Mouse (Mus musculus): ENCODE measurements around the gene C130026I21Rik.
"Not testable (repeated sequence)": the region's sequence is repeated elsewhere in the genome, so short reads cannot be mapped to it uniquely, and the experiment has no call there.

Gene C130026I21Rik

DNA sequence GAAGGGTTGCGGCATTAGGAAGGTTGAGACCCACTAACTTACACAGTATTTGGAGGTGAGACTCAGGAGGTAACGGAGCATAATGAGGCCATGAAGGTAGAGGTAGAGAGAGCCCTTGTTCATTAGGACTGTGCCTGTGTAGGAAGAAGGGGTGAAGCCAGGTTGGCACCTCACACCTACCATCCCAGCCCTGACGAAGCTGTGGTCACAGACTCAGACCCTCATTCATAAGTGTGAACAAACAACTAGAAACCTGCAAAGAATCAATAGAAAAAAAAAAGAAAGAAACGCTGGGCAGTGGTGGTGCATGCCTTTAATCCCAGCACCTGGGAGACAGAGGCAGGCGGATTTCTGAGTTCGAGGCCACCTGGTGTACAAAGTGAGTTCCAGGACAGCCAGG, 152.0 kb downstream of the C130026I21Rik start:
- DNase-seq: not testable (repeated sequence)

DNA sequence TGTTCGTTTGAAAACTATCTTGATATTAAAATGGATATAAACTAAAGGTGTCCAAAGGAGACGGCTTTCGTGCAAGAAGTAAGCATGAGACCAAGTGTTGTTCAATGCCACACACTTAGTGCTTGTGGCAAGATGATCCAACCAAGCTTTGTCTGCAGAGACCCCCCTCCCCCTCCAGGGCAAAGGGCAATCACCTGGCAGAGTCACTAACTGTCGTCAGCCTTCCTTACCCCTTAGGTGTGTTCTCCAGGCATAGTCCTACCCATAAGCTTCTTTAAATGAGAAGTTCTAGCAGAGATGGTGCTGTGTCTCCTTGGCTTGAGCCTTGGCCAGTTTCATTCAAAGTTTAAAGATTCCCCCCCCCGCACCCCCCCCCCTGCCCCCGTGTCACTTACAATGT, 152.8 kb downstream of the C130026I21Rik start:
- DNase-seq: not testable (repeated sequence)

DNA sequence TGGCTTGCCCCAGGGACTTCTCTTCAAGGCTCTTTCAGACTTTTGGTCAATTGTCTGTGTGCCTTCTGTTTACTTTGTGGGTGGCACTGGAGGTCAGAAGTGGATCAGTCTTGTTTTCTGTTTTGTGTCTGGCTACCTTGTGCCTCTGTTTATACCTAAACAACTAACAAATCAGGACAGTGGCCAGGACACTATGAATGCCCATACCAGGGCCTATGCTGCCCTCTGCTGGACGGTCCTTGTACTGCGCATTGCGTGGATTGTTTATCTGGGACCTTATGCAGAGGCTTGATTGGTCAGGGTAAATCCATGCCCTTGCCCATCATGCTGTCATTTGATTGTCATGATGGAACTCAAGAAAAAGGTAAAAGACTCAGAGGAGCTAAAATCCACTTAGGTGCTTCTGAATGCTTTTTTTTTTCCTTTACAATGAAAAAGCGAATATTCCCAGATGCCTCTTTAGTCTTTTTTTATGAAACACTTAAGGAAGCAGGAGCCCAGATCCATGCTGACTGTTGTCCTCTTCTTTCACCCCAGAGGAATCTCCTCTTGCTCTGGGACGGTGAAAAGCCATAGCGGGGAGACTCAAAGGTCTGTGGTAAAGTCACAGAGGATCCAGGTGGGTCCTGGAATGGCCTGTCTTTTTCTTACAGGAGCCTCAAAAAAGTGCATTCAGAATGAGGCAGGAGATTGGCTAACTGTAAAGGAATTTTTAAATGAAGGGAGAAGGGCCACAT, 155.5 kb downstream of the C130026I21Rik start:
- DNase-seq: not testable (repeated sequence)

DNA sequence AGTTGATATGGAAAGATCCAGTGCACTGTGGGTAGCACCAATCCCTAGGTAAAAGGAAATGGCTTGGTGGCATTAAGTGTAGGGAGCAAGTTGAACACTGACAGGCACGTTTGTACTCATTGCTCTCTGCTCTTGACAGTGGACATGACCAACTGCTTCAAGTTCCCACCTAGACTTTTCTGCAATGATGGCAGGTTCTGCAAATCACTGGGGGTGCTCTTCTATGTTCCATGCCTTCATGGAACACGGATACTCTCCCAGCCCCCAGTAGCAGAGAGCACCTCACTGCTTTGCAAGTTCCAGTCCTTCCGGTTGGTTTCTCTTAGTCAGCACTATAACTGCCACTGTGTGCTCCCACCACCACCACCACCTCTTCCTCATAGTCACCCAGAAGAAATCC, 156.3 kb downstream of the C130026I21Rik start:
- not testable (repeated sequence) for DNase-seq

DNA sequence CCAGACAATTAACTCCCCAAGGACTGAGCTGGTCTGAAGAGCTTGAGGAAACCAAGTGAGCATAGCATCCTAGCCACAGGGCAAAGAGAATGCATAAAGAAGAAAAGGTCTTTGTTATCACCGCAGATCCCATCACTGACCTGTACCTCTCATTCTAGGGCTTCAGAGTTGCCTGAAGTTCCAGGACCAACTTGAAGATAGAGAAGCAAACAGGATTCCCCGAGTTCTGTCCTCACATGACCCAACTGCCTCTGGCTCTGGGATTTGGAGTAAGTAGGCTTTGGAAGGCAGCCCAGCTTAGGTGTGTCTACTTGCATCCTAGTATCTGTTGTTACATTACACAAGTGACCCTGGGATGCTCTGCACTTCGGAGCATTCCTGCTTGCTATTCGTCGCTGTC, 157.5 kb downstream of the C130026I21Rik start:
- DNase-seq: not testable (repeated sequence)

DNA sequence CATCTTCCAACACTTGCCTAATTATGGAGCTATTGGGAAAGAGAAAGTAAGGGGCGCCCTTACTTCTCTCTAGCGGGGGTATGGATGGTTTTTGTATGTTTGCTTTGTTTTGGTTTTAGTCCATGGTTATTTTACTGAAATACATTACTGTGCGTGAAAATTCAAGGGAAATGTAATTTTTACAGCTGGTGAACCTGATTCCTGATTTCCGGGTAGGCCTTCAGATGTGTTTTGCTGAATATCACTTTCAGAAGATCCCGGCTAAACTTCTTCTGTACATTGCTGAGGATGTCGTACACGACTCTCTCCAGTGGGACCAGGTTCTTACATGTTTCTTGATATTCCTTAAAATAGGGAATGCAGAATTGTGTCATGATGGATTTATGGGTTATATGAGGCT, 158.1 kb downstream of the C130026I21Rik start:
- not testable (repeated sequence) for DNase-seq

DNA sequence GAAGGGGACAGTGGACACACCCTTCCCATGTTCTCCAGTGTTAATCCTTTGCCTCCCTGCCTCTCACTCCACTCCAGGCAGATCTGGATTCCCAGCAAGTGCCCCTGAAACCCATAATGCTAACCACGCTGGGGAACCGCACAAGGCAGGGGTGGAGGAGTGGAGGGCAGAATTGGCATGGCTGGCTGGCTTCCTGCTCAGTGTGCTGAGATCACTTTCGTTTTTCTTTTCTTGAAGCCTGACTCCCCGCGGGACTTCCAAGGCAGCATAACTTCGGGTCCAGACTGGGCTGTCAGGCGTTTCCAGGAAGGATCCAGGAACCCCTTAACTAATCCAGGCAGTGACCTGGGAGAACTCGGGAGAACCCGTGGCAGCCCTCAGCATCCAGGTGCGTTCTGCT, 158.8 kb downstream of the C130026I21Rik start:
- not testable (repeated sequence) for DNase-seq

DNA sequence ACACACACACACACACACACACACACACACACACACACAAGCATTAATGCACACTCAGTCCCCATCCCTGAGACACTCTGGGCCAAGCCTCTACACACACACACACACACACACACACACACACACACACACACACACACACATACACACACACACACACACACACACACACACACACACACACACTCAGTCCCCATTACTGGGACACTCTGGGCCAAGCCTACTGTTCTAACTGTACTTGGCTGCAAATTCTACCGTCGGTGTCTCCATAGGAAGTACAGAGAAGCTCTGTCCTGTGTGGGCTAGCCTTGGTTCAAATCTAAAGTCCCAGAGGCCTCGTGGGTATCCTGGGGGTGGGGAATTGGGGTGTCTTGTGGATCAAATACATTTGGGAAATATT, 159.5 kb downstream of the C130026I21Rik start:
- not testable (repeated sequence) for DNase-seq

DNA sequence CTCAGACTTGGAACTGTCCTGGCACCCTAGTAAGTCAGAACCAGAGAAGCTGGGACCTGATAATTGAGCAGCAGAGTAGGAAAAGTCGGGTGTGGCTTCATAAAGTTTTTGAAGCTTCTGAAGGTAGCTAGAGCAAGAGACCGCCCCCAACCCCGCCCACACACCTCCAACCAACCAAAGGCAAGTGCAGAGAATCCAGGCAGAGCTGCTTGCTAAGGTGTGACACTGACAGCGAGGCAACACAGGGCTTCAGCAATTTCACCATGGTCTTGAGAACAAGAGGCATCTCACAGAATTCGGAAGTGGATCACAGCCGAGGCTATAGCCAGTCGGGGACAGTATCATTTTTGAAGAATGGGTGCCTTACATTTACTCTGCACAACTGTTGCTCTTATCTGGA, 160.6 kb downstream of the C130026I21Rik start, which contains the start of gene A530032D15Rik:
Gene A530032D15Rik, minus strand, starts transcription at position 101 of the 400 bp plus-strand sequence.
- not testable (repeated sequence) for DNase-seq

DNA sequence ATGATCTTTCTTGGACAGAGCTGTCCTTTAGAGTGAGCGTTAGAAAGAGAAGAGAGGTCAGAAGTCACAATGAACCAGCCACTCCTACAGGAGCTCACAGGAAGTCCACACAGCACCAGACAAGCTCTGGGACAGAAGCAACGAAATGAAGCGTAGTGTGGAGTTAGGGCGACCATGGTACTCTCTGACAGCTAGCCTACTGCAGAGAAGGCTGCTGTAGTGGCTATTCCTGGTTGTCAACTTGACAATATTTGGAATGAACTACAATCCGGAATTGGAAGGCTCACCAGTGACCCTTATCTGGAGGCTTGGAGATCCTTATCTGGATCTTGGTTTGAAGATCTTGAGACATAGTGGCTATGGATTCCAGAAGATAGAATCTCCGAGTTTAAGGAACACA, 164.4 kb downstream of the C130026I21Rik start:
- DNase-seq: not testable (repeated sequence)

DNA sequence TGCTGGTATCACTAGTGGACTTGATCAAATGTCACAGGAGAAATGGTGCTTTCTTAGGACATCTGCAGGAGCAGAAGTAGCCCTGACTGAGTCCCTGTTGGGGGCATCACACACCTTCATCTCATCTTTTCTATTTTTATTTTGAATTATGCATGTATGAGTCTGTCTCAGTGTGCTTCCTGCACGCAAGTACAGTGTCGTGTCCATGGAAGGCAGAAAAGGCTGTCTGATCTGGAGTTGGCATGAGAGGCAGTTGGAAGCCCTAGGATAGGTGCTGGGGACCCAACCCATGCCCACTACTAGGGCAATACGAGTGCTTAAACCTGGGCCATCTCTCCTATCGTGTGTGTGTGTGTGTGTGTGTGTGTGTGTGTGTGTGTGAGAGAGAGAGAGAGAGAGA, 165.0 kb downstream of the C130026I21Rik start:
- DNase-seq: not testable (repeated sequence)

DNA sequence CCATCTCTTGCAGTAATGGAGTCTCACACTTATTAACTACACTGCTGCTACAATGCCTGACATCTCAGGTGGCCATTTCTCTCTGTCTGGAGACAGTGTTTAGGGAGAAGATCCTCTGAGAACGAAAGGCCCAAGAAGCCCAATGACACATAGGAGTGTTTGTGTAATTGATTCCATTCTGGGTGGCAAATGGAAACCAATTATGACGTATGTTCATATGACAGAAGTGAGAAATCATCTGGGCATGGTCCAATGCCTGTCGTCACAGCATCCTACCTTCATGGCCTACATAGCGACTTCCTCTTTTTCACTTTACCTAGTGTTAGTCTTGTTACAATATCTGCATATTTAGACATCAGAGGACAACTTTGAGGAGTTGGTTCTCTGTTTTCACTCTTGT, 168.6 kb downstream of the C130026I21Rik start:
- DNase-seq: not testable (repeated sequence)

DNA sequence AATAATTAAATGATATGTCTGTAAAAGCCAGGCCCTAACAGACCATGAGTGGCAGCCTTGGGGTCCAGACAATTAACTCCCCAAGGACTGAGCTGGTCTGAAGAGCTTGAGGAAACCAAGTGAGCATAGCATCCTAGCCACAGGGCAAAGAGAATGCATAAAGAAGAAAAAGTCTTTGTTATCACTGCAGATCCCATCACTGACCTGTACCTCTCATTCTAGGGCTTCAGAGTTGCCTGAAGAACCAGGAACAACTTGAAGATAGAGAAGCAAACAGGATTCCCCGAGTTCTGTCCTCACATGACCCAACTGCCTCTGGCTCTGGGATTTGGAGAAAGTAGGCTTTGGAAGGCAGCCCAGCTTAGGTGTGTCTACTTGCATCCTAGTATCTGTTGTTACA, 170.5 kb downstream of the C130026I21Rik start, which contains the start of gene Gm10553:
Gene Gm10553, plus strand, starts transcription at position 301 of the 400 bp plus-strand sequence.
- DNase-seq: not testable (repeated sequence)

DNA sequence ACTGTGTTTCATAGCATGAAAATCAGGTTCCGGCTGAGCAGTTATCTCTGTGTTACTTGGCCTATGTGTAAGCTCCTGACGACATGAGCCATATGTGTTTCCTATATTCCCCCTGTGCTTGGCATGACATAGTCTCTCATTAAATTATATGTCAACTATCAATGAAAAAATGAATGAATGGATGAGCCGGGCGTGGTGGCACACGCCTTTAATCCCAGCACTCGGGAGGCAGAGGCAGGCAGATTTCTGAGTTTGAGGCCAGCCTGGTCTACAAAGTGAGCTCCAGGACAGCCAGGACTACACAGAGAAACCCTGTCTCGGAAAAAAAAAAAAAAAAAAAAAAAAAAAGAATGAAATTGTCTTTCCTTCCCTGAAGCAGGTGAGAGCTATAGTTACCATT, 171.3 kb downstream of the C130026I21Rik start:
- not testable (repeated sequence) for DNase-seq

DNA sequence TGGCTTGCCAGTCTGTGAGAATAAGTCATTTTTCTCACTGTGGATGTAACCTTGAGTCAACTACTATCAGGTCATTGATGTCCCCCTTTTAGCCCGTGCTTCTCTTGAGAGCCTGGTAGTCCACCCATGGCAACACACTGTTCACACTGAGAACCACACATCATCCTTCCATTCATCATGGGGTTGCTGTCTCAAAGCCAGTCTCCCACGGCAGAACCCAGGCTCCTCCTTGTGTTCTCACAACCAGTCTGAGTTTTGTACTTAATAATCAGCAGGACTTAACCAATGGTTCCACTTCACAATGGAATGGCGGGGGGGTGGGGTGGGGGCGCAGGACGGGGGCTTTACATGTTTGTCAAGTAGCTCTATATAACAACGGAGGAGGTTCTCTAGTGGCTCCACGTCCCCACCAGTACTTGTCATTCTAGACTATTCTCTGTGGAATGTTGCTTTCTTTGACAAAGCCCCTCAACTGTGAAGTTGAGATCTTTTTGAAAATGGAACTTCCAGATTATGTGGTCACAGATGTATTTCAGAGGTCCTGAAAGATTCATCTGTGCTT, 177.3 kb downstream of the C130026I21Rik start:
- DNase-seq: not testable (repeated sequence)

DNA sequence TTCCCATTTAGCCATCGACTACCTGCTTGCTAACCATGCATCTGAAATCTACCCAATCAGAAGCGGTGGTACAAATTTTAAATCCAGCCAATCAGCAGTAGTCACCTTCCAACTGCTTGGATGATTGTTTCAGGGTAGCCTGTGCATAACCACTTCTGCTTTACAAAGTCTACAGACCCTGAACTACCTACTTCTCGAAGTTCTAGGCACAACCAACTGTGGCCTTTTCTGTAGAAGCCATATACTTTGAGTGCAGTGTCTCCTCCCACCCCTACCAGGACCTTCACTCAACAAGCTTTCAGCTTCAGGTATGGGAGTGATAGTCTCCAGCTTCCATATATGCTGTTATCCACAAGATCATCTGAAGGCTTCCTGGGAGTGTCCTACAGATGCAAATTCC, 178.2 kb downstream of the C130026I21Rik start:
- not testable (repeated sequence) for DNase-seq

DNA sequence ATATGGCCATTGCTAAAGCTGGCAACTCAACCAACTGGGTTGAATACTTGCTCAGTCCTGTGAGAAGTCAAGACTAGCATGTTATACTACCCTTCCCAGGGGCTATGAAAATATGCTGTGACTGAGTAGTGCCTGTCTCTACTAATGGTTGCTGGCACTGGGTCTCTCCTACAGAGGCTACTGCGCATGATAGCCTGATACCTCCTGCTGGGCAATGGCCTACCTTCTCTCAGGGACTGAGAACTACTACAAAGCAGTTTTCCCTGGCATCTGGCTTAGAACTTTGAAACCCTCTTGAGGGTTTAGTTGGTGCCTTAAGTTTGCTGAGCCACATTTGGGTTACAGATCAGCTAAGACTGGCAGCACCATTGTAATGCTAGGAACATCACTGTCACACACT, 184.2 kb downstream of the C130026I21Rik start:
- not testable (repeated sequence) for DNase-seq

DNA sequence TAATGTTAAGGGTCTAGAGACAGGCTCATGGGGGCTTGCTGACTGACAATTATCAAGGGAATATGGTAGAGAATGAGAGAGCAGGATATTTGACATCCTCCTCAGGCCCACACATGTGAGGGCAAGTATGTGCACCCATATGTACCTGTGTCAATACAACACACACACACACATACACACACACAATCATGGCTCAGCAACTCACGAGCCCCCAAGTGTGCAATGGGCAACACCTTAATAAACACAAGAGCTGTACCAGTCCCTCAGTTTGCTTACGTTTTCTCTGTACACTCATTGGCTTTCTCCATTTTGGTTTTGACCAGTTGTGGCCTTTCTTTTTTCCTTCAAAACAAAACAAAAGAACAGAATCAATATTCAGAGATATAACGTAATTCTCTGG, 185.6 kb downstream of the C130026I21Rik start:
- DNase-seq: not testable (repeated sequence)

DNA sequence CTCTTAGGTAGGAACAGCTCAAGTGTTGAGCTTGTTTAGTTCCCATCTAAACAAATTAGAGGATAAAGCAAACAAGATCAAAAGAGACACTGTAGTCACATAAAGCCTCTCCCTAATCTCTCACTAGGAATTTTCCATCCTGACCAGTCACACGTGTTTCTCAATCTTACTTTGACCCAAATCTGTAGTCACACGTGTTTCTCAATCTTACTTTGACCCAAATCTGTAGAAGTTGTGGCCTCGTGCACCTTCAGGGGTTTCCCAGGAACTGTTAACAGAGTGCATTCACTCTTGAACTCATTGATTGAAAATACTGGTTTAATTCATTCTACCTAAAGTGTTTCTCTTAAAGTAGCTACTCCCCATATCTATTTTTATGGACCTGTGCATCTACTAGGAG, 197.3 kb downstream of the C130026I21Rik start:
- DNase-seq: not testable (repeated sequence)

DNA sequence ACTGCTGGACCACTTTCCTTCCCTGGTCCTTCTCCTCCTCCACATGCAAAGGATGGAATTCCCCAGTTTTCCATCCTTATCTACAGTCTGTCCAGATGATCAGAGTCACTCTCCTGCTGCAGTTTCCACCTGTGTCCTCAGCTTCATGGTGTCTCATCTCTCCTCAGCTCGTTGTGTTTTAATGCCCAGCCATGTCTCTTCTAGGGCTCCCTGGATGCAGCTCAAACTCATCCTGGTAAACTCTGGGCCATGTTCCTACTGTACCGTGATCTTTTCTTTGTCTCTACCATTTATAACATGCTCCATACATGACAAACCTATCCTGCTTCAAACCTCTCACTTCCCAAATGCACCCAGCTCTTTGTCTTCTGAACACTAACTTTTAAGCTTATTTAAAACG, 198.7 kb downstream of the C130026I21Rik start:
- not testable (repeated sequence) for DNase-seq

DNA sequence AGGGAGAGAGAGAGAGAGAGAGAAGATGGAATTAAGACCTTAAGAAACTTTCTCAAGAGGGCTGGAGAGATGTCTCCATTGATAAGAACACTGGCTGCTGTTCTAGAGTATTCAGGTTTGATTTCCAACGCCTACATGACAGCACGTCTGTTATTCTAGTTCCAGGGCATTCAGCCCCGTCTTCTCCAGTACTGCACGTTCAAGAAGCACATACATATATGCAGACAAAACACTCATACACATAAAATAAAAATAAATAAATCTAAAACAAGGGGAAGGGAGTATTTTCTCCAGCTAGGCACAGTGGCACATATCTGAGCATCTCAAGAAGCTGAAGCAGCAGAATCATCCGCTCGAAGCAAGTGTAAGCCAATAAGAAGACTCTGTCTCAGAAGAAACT, 234.6 kb downstream of the C130026I21Rik start:
- not testable (repeated sequence) for DNase-seq

DNA sequence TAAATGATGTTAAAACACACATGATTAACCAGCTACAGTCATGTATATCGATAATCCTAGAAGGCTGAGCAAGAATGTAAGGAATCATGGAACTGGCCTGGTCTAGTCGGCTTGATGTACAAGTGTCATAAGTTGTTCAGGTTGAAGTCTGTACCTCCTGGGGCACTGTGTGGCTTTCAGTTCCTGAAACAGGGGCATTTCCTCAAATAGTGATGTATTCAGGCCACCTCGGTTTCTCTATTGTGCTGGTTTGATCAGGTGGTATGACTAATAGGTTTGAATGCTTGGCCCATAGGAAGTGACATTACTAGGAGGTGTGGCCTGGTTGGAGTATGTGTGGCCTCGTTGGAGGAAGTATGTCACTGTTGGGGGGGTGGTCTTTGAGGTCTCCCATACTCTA, 236.0 kb downstream of the C130026I21Rik start:
- DNase-seq: not testable (repeated sequence)

DNA sequence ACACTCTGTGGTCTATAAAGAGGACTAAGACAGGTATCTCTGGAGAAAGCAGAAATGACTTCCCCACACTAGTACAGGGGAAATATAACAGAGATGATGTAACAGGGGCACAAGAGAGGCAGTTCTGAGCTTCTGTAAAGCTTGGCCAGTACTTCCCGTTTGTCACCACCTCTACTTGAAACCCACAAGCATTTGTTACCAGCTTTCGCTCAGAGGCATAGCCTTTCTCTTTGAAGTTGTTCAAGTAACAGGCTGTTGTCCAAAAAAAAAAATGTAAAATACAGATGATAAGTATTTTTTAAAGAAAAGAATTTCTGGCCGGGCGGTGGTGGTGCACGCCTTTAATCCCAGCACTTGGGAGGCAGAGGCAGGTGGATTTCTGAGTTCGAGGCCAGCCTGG, 236.8 kb downstream of the C130026I21Rik start:
- not testable (repeated sequence) for DNase-seq

DNA sequence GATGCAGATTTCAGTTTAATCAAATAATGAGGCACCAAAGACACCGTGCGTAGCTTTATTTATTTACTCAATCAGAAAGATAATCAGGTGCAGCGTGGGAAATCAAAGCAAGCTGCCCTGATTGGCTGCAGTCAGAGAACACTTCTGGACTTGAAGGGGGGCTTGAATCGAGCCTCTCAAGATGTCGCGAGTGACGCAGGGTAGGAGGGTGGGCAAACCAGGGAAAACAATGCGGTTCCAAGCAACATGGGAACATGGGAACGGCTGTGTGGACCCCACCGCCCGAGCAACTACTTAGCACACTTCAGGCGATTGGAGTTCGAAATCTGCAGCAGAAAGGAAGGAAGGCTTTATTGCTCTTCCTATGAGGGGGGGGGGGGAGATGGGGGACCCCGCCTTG, 240.2 kb downstream of the C130026I21Rik start:
- not testable (repeated sequence) for DNase-seq

Data from thymus, postnatal 14 days (tissue).